Mouse (Mus musculus): Measurements from ENCODE around the gene Hnrnpk. TPM values are rescaled to one million over a fixed set of nuclear protein-coding genes. Genes with fewer than 3 reads are reported as not detected.

The Hnrnpk gene
- polyA plus RNA-seq, 1 experiment from 2014 or later, result 554 TPM

DNA sequence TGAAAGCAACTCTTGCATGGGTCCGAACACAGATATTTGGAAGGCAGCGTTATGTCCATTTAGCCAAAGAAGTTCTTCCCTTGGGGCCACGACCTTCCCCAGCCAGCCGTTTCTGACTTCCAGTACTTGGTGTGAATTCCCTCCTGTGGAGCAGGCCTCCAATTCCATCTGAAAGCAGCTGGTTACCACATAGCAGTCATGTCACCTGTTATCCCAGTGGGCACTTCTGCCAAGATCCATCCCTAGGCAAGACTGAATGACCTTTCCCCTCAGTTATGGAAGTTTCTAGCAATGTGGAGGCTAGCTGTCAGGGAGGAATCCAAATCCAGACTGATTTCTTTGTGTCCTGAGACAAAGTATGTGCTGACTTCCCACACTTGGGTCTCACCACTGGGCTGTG, 17.9 kb upstream of the Hnrnpk start:
- WGBS (ENCODE audit: insufficient replicate concordance), result 65% methylated on average over 4 of the region's 4 CpGs
- no peak overlapping the region for H3K27ac ChIP-seq (ENCODE audit: low read length)
- no peak overlapping the region for H3K4me2 ChIP-seq (ENCODE audit: low read depth, low read length)
- no peaks in the 10 kb centered on the region for H3K36me3 ChIP-seq (ENCODE audit: control insufficient read depth, insufficient read depth)
- ATAC-seq (ENCODE audit: low read depth), result no peak
- no peaks in the 10 kb centered on the region for H3K9me3 ChIP-seq (replicated peaks; ENCODE audit: control insufficient read depth, low read length)
- no peaks in the 10 kb centered on the region for H3K4me1 ChIP-seq (ENCODE audit: control insufficient read depth, low read depth, low read length)
- H3K27me3 ChIP-seq (ENCODE audit: control insufficient read depth, insufficient read depth, low read depth, low read length), result no peaks in the 10 kb centered on the region
- no peak overlapping the region for H3K4me3 ChIP-seq (ENCODE audit: low read depth, low read length)
- no peak overlapping the region for H3K9ac ChIP-seq (ENCODE audit: low read depth, low read length)

DNA sequence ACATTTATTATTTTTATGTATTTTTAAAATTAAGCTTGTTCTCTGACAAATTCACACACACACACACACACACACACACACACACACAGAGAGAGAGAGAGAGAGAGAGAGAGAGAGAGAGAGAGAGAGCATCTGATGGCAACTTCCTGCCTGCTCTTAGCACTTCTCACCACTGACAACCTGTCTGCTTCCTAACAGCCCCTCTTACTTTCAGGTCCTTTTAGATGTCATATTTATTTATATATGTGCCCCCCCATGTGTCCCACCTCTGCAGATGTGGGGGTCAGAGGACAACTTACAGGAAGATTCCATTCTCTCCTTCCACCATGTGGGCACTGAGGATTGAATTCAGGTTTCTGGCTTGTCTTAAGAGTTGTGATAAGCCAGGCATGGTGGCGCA, 16.1 kb upstream of the Hnrnpk start:
- H3K36me3 ChIP-seq (ENCODE audit: control insufficient read depth, insufficient read depth), result no peaks in the 10 kb centered on the region
- H3K4me2 ChIP-seq (ENCODE audit: low read depth, low read length), result no peak overlapping the region
- H3K27me3 ChIP-seq (ENCODE audit: control insufficient read depth, insufficient read depth, low read depth, low read length), result no peaks in the 10 kb centered on the region
- ATAC-seq (ENCODE audit: low read depth), result no peak
- no peak overlapping the region for H3K4me3 ChIP-seq (ENCODE audit: low read depth, low read length)
- no peak overlapping the region for H3K27ac ChIP-seq (ENCODE audit: low read length)
- 66% methylated on average over 1 of the region's 1 CpGs for WGBS (ENCODE audit: insufficient replicate concordance)
- H3K4me1 ChIP-seq (ENCODE audit: control insufficient read depth, low read depth, low read length), result no peaks in the 10 kb centered on the region
- no peak overlapping the region for H3K9ac ChIP-seq (ENCODE audit: low read depth, low read length)
- H3K9me3 ChIP-seq (replicated peaks; ENCODE audit: control insufficient read depth, low read length), result no peaks in the 10 kb centered on the region

DNA sequence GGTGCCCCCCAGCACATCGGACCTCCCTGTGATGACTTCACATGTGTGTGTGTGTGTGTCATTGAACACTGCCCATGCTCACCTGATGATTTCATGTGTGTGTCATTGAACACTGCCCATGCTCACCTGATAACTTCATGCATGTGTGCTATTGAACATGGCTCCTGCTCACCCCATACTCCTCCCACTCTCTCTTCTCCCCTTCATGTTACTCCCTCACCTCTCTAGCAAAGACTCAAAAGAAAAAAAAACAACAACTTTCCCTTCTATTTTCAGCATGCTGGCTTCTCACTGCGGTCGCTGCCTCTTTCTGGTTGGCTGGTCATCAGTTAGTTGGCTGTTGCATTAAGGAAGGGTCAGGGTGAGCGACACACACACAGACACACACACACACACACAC, 15.5 kb upstream of the Hnrnpk start:
- Histone ChIP-seq H3K36me3 (ENCODE audit: control insufficient read depth, insufficient read depth) (no peaks in the 10 kb centered on the region), H3K9ac (ENCODE audit: low read depth, low read length) (no peak overlapping the region), H3K4me2 (ENCODE audit: low read depth, low read length) (no peak overlapping the region), H3K27me3 (ENCODE audit: control insufficient read depth, insufficient read depth, low read depth, low read length) (no peaks in the 10 kb centered on the region), H3K9me3 (replicated peaks; ENCODE audit: control insufficient read depth, low read length) (no peaks in the 10 kb centered on the region), H3K4me1 (ENCODE audit: control insufficient read depth, low read depth, low read length) (no peaks in the 10 kb centered on the region), H3K27ac (ENCODE audit: low read length) (no peak overlapping the region), H3K4me3 (ENCODE audit: low read depth, low read length) (no peak overlapping the region)
- WGBS (ENCODE audit: insufficient replicate concordance), result 70% methylated on average over 4 of the region's 4 CpGs
- no peak for ATAC-seq (ENCODE audit: low read depth)

DNA sequence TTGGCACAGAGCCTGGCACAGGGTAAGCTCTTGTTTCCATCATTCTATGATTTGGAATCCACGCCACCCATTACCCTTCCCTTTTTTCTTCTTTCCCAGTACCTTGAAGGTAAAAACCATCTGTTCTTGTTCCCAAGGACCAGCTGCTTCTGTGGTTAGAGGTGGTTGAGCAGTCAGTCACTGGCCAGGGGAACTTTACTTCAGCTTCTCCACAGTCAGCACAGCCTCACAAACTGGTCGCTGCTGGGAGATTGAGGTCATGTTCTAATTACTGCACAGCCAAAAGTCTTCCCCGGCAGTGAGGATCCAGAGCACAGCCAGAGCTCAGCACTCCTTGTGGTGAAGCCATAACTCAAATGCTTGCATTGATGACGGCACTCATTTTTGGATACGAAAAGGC, 12.7 kb upstream of the Hnrnpk start:
- Histone ChIP-seq H3K27me3 (ENCODE audit: control insufficient read depth, insufficient read depth, low read depth, low read length) (no peaks in the 10 kb centered on the region), H3K9me3 (replicated peaks; ENCODE audit: control insufficient read depth, low read length) (peaks cover 4% of the 10 kb centered on the region; the same call in 1 of the 2 replicates), H3K36me3 (ENCODE audit: control insufficient read depth, insufficient read depth) (no peaks in the 10 kb centered on the region; the same call in 1 of the 2 replicates), H3K4me3 (ENCODE audit: low read depth, low read length) (no peak overlapping the region), H3K4me1 (ENCODE audit: control insufficient read depth, low read depth, low read length) (no peaks in the 10 kb centered on the region), H3K4me2 (ENCODE audit: low read depth, low read length) (no peak overlapping the region), H3K9ac (ENCODE audit: low read depth, low read length) (no peak overlapping the region), H3K27ac (ENCODE audit: low read length) (no peak overlapping the region)
- 69% methylated on average over 5 of the region's 5 CpGs for WGBS (ENCODE audit: insufficient replicate concordance)
- ATAC-seq (ENCODE audit: low read depth), result no peak

DNA sequence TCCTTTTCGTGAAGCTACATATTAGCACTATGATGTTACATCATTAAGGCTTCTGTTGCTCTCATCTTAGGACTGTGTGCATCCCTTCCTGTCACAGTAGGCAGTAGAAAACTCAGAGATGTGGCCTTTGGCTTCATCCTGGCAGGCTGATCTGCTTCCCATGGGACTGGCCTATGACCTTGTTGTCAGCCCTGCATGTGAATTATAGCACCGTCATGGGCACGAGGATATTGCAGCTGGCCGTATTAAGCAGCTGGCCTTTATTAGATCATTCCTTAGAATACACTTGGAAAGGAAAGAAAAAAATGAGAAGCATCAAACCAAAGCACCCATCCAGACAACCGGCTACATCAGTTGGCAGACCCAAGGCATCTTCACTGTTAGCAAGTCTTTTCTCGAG, 12.2 kb upstream of the Hnrnpk start:
- H3K27ac ChIP-seq (ENCODE audit: low read length), result no peak overlapping the region
- peaks cover under 1% of the 10 kb centered on the region for H3K36me3 ChIP-seq (ENCODE audit: control insufficient read depth, insufficient read depth)
- no peak overlapping the region for H3K9ac ChIP-seq (ENCODE audit: low read depth, low read length)
- peaks cover 4% of the 10 kb centered on the region; the same call in 1 of the 2 replicates for H3K9me3 ChIP-seq (replicated peaks; ENCODE audit: control insufficient read depth, low read length)
- WGBS (ENCODE audit: insufficient replicate concordance), result 81% methylated on average over 6 of the region's 6 CpGs
- no peak overlapping the region for H3K4me3 ChIP-seq (ENCODE audit: low read depth, low read length)
- no peak for ATAC-seq (ENCODE audit: low read depth)
- no peaks in the 10 kb centered on the region for H3K4me1 ChIP-seq (ENCODE audit: control insufficient read depth, low read depth, low read length)
- H3K4me2 ChIP-seq (ENCODE audit: low read depth, low read length), result no peak overlapping the region
- no peaks in the 10 kb centered on the region for H3K27me3 ChIP-seq (ENCODE audit: control insufficient read depth, insufficient read depth, low read depth, low read length)

DNA sequence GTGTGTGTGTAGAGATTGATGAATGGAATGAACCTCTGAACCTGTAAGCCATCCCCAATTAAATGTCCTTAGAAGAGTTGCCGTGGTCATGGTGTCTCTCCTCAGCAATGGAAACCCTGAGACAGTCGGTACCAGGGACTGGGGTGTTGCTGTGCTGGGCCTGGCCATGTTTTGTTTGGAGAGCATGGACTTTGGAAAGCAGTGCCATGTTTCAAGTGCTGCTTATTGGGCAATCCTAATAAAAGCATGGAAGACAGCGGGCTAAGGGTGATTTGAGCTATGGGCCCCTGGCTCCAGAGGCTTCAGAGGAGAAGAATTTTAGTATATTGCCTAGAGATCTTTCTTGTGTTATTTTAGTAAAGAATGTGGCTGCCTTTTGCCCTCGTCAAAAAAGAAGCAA, 7.9 kb upstream of the Hnrnpk start:
- 80% methylated on average over 4 of the region's 4 CpGs for WGBS (ENCODE audit: insufficient replicate concordance)

DNA sequence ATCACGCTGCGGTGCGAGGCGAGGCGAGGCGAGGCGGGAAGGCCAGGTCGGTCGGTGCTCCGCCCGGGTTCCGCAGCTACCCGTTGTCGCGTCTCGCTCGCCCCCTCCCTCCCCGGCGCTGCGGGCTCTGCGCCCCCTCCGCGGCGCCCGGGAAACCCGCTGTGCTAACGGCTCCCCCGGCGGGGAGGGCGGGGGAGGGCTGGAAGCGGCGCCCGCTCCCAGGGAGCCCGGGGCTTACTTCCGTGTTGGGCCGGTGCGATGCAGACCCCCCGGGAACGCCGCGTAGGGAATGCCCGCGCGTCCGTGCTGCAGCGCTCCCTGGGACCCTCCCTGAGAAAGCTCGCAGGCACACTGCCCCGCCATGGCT, 416 bp downstream of the Hnrnpk start:
- Histone ChIP-seq H3K4me2 (ENCODE audit: low read depth, low read length) (peak overlapping the region; percentile 73), H3K9ac (ENCODE audit: low read depth, low read length) (peak overlapping the region; percentile 100), H3K36me3 (ENCODE audit: control insufficient read depth, insufficient read depth) (peaks cover 15% of the 10 kb centered on the region), H3K27ac (ENCODE audit: low read length) (peak overlapping the region; percentile 97), H3K4me1 (ENCODE audit: control insufficient read depth, low read depth, low read length) (peaks cover 19% of the 10 kb centered on the region), H3K4me3 (ENCODE audit: low read depth, low read length) (peak overlapping the region; percentile 86), H3K9me3 (replicated peaks; ENCODE audit: control insufficient read depth, low read length) (no peaks in the 10 kb centered on the region), H3K27me3 (ENCODE audit: control insufficient read depth, insufficient read depth, low read depth, low read length) (no peaks in the 10 kb centered on the region)
- under 1% methylated on average over 40 of the region's 48 CpGs for WGBS (ENCODE audit: insufficient replicate concordance)
- peak; percentile 16; the same call in 1 of the 2 replicates for ATAC-seq (ENCODE audit: low read depth)

More for the DNA sequence above, 7.9 kb upstream of the Hnrnpk start:
- Histone ChIP-seq H3K4me1 (ENCODE audit: control insufficient read depth, low read depth, low read length) (no peaks in the 10 kb centered on the region), H3K27me3 (ENCODE audit: control insufficient read depth, insufficient read depth, low read depth, low read length) (no peaks in the 10 kb centered on the region), H3K4me2 (ENCODE audit: low read depth, low read length) (no peak overlapping the region), H3K27ac (ENCODE audit: low read length) (no peak overlapping the region), H3K36me3 (ENCODE audit: control insufficient read depth, insufficient read depth) (peaks cover 14% of the 10 kb centered on the region), H3K9me3 (replicated peaks; ENCODE audit: control insufficient read depth, low read length) (peaks cover 4% of the 10 kb centered on the region; the same call in 1 of the 2 replicates), H3K9ac (ENCODE audit: low read depth, low read length) (no peak overlapping the region), H3K4me3 (ENCODE audit: low read depth, low read length) (no peak overlapping the region)
- ATAC-seq (ENCODE audit: low read depth), result no peak

DNA sequence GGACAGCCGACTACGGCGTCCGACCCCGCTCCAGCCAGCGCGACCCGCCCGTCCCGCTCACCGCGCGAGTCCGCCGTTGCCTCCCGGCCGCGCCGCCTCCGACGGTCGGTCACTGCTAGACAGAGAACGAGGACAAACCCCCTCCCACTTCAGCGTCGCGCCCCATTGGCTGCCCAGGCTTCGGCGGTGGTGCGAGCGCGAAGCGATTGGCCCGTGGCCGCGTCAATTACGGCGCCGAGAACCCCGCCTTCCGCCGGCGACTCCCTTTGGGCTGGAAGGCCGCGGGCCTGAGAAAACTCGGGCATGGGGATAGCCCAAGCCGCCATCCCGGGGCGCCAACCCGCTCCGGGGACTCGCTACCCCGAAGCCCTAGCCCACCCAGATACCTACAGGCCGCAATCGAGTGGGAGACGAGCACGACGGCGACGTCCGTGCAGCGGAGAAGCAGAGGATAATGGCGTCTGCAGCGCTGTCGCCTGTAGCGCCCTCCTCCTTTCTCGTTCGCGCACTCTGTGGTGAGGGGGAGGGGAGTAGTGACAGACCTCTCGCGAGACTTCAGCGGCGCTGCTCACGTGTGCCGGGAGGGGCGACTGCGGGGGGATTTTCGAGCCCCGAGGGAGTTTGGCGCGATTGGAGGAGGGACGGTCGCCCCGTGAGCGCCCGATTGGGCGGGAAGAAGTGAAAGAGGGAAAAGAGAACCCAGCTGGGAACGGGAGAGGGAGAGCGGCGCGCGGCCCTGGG, 970 bp downstream of the Hnrnpk start, which contains the start of gene Rmi1:
TSS of gene Rmi1 (plus strand) at position 246 of the 741 bp plus-strand sequence.
- peak; percentile 92 for ATAC-seq (ENCODE audit: low read depth)

DNA sequence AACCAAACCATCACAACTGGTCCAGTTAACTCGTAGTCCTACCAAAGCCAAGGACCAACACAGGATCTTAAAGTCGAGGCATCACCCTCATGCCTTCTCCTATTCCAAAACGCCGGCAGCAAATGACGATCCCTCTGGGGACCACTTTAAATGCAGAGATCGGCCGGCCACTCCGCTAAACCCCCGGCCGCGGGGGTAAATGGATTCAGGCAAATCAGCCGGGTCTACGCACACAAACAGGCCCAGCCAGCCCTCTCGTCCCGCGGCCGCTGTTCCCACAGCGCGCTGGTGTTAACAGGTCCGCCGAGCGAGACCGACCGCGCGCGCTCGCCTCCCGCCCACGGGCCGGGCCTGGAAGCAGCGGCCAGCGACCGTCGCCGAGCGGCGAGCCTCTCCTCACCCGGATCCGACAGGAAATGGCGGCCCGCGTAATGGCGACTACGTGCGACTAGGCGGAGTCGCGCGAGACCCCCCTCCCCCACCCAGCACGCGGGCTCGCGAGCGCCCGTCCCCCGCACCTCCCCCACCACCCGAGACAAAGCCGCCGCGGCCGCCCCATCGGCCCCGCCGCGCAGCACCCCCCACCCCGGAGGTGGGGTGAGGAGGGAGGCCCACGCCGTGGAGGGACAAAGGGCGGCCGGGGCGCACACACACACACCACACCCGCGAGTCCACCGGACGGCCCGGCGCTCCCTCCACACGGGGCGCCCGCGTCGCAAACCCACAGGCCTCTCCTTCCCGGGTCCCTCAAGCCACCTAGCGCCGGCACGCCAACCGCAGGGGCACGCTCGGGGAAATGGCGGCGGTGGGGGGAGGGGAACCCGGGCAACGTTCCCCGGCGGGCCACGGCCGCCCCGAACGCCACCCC, 1.8 kb downstream of the Hnrnpk start:
- H3K36me3 ChIP-seq (ENCODE audit: control insufficient read depth, insufficient read depth), result peaks cover 18% of the 10 kb centered on the region
- peaks cover 19% of the 10 kb centered on the region for H3K4me1 ChIP-seq (ENCODE audit: control insufficient read depth, low read depth, low read length)
- H3K9ac ChIP-seq (ENCODE audit: low read depth, low read length), result peak overlapping the region; percentile 100
- H3K27me3 ChIP-seq (ENCODE audit: control insufficient read depth, insufficient read depth, low read depth, low read length), result no peaks in the 10 kb centered on the region
- H3K4me2 ChIP-seq (ENCODE audit: low read depth, low read length), result peak overlapping the region; percentile 87
- H3K4me3 ChIP-seq (ENCODE audit: low read depth, low read length), result peak overlapping the region; percentile 86
- under 1% methylated on average over 81 of the region's 100 CpGs for WGBS (ENCODE audit: insufficient replicate concordance)
- H3K9me3 ChIP-seq (replicated peaks; ENCODE audit: control insufficient read depth, low read length), result no peaks in the 10 kb centered on the region
- peak; percentile 25 for ATAC-seq (ENCODE audit: low read depth)
- H3K27ac ChIP-seq (ENCODE audit: low read length), result peak overlapping the region; percentile 97

More for the DNA sequence above, 970 bp downstream of the Hnrnpk start, which contains the start of gene Rmi1:
- peak within 1 kb of the TSS; percentile 87 for H3K4me2 ChIP-seq (ENCODE audit: low read depth, low read length)
- H3K9ac ChIP-seq (ENCODE audit: low read depth, low read length), result peak within 1 kb of the TSS; percentile 100
- H3K36me3 ChIP-seq (ENCODE audit: control insufficient read depth, insufficient read depth), result peaks cover 17% of the 10 kb centered on the region
- peaks cover 19% of the 10 kb centered on the region for H3K4me1 ChIP-seq (ENCODE audit: control insufficient read depth, low read depth, low read length)
- no peaks in the 10 kb centered on the region for H3K27me3 ChIP-seq (ENCODE audit: control insufficient read depth, insufficient read depth, low read depth, low read length)
- H3K4me3 ChIP-seq (ENCODE audit: low read depth, low read length), result peak within 1 kb of the TSS; percentile 86
- H3K27ac ChIP-seq (ENCODE audit: low read length), result peak within 1 kb of the TSS; percentile 97
- WGBS (ENCODE audit: insufficient replicate concordance), result 0% methylated on average over 88 of the region's 91 CpGs
- no peaks in the 10 kb centered on the region for H3K9me3 ChIP-seq (replicated peaks; ENCODE audit: control insufficient read depth, low read length)

Measured in liver, embryonic 16.5 days (tissue).